Mouse (Mus musculus) yolk sac, embryonic 10.5 days (tissue): ENCODE data around the gene Babam2.

Source experiments
- DNase-seq: peaks from one replicate; pipeline ENCODE4 v3.0.0-alpha.2; 2017; ENCODE audit warnings: low spot score

Babam2 gene

DNA sequence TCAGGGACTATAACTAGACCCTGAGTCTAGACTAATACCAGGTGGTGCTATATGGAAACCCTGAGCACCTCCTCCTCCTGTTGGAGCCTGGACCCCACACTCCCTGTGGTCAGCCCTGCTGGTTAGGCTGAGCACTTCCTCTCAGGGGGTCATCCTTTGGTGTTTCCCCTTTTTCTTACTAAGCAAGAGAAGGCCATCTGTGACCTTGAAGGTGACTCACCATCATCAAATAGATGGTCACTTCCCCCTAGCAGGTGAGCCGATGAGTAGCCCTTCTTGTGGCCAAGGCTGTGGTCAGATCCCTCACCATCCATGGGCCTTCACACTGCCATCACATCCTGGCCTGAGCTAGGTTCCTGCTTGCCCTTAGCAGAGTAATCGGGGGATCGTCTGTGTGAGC is 379.7 kb downstream of the Babam2 start:
- no peak for DNase-seq

DNA sequence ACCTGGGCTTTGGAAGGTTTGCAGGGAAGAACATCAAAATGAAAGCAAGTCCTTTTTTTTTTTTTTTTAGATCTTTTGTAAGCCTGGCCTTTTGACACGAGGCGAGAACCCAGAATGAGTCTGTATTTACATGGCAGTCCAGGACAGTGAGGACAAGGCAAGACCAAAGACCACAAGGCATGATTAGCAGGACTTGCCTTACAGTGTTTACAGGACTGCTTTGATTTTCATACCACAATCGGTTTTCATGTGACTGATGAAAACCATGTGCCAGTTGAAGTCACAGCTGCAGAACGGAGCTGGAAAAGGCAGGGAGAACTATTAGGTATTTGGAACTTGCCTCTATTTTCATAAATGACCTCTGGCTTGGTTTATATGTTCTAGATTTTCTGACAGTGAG is 381.5 kb downstream of the Babam2 start:
- DNase-seq: no peak

GRCm38 (mm10) chr5:32080490-32081219 is 383.2 kb downstream of the Babam2 start:
- DNase-seq: no peak

- no peak for DNase-seq
Observed at GRCm38 (mm10) chr5:32084401-32084804, 386.9 kb downstream of the Babam2 start.

- no peak for DNase-seq
Observed at GRCm38 (mm10) chr5:32085566-32085965, 388.1 kb downstream of the Babam2 start.

DNA sequence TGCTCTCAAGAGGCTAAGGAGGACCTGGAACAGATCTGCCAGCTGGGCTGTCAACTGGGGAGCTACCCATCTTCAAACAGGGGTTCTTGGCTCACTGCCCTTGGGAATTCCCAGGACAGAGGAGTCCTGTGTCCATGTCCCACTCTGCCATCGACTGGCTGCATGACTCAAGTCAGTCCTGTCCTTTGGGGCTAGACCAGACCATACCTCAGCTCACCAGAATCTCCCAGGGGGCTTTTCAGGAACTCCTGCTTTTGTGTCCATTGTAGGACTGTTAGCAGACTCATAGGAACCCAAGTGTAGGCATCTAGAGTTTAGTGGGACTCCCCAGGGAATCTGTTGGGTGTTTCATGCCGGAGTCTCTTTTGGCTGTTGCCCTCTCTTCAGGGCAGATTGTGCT is 388.5 kb downstream of the Babam2 start:
- no peak for DNase-seq

GRCm38 (mm10) chr5:32086526-32087090 is 389.1 kb downstream of the Babam2 start:
- DNase-seq: no peak

- DNase-seq: no peak
Observed at GRCm38 (mm10) chr5:32089481-32089880, 392.0 kb downstream of the Babam2 start.

GRCm38 (mm10) chr5:32092281-32092680 is 394.8 kb downstream of the Babam2 start:
- DNase-seq: no peak

DNA sequence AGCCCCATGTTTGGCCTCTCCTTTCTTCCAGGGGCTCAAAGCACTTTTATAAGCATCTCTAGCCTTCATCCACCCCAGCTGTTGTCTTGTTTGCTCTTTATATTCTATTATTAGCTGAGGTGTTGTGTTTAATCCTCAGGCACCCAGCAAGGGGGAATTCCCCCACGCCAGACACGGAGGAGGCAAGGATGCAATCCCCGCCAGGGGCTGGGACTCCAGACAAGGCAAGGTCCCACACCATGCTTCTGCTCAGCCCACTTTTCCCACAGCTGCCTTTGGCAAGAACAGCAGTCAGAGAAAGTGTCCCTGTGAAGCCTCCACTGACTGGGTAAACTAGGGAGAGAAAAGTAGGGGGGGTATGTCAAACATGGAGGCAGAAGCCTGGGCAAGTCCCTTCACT is 401.2 kb downstream of the Babam2 start:
- no peak for DNase-seq

DNA sequence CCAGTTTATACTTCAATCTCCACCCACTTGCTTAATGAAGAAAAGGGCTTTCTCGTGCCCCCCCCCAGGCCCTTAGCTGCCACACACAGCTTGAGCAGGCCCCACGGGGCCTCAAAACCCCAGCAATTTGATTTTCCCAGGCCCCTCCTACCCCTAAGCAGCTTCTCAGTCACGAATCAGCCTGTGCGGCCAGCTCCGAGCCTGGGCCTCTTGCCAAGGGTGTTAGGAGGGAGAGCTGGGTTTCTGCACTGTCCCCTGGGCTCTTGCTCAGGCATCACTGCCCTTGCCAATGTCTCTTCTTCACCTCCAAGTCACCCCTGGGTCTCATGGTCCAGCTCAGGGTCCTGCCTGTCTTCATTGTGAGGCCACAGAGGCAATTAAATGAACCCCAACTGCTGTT is 405.0 kb downstream of the Babam2 start:
- no peak for DNase-seq

DNA sequence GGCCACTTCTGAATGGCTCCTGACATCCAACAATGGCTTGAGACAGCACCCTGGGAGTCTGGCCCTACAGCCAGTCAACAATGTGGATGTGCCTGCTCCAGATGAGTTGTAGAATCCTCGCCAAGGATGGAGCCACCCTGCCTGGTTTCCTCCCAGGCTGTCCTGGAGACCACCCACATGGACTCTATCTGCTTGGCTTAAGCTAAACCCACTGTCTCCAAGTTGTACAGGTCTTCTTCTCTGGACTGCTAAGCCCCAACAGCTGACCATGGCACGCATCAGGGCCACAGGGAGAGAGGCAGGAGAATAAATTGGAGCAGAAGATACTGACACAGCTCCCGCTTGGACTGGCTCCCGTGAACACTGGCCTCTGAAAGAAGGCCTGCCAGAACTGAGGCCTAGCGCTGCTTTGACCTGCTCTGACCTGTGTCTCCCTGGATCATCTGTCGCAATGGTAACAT is 405.5 kb downstream of the Babam2 start:
- no peak for DNase-seq

DNA sequence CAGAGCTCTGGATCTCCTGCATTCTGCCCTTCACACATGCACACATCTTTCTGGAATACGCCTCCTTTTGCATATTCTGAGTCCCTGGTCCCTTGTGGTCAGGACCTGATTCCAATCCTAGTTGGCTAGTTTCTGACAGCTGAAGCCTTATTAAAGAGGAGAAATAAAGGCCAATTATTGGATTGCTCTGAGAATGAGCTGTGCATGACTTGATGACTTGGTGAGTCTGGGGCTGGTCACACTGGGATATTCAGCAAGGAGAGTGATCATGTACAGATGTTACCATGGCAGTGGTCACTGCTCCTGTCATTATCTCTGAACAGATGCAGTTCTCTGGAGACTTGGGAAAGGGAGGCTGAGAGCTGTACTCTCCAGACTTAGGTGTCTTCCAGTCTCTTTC is 406.1 kb downstream of the Babam2 start:
- DNase-seq: no peak

- DNase-seq: no peak
Observed at GRCm38 (mm10) chr5:32104119-32104990, 406.9 kb downstream of the Babam2 start.

DNA sequence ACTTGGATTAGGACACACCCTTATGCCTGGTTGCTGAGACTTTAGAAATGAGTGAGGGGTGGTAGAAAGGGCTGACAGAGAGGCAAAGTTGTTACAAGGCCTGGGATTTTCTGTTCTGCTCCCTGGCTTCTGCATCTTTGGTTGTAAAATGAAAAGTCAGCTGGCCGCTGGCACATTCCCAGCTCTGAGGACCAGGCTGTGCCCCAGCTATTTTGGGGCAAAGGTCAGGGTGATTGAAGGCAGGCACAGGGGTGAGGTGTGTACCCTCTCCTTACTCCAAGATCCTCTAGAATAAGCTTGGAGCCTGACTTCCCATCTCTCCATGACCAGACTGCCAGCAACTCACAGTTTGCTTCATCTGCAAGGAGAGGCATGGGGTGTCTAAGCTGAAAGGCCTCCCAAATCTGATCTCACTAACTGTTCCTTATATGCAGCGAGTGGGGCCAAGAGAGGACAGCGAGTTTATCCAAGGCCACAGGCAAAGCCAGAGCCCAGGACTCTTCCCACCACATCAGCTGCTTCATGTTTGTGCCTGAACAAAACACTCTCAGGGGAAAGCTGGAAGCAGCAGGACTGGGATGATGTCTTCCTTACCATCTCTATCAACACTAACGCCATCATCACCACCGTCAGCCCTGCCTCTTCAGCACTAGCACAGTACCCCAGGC is 409.1 kb downstream of the Babam2 start:
- DNase-seq: no peak

GRCm38 (mm10) chr5:32110651-32111050 is 413.2 kb downstream of the Babam2 start:
- no peak for DNase-seq

DNA sequence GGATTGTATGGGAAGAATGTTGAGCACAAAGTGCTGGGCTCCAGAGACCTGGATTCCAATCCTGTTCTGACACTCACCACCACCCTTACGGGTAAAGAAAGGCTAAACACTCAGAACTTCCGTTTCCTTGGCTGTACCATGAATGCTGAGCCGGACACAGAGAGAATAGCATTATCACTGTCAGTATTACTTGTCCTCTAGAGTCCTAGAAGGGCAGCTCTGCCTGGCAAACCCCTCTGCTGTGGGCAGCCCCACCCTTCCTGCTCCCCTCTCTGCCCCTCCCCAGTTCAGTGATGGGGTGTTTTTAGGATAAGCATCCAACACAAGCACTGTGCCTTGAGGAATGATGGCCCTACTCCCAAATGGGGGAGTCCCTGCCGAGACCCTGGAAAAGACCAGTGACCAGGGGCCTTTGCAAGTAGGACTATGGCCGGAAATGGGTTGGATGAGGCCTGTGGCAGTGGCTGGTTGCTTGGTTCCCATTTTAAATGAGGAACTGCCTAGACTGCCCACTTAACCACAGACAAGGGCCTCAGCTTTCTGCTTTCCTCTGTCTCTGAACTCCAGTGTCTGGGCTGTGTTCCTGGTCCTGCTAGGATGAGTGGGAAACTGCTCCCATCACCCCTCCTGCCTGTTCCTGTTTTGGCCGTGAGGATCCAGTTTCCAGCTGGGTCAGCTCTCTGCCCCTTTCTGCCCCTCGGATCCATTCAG is 414.9 kb downstream of the Babam2 start:
- DNase-seq: no peak

DNA sequence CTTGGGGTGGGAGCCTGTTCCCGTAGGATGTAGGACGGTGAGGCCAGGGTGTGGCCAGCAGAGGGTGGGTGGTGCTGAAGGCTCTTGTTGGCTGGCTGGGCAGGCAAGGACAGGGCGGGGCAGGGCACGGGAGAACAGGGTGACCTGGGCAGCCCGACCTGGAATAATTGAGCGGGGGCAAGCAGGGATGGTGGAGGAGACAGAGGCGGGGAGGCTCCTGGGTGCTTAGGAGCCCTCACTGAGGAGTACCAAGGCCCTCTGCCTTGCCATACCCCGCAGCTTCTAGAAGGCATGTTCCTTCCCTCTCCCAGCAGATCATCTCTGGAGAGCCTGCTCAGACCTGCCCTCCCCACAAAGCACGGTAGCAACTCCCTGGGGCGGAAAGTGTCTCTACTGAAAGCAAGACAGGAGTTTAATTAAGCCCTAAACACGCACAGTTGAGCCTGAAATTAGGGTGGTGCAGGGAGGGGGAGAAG is 423.5 kb downstream of the Babam2 start:
- no peak for DNase-seq

GRCm38 (mm10) chr5:32121936-32122335 is 424.5 kb downstream of the Babam2 start:
- no peak for DNase-seq

- no peak for DNase-seq
Observed at GRCm38 (mm10) chr5:32122363-32122762, 424.9 kb downstream of the Babam2 start.

GRCm38 (mm10) chr5:32124957-32125356 is 427.5 kb downstream of the Babam2 start:
- DNase-seq: no peak

DNA sequence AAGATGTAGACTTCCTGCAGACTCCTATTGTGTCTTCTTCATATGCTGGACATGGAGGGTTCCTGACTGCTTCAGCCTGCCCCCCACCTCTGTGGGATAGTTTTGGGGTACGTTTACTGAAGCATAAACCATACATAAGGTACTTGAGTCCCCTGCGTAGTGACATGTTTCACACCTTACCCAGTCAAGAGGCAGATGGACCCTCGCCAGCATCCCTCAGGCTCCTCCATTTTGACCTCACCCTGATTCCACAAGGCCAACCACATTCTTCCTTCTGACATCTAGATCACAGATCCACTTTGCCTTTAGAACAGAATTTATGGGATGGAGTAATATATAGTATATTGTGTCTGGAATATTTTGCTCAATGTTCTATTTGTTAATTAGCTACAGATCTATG is 429.7 kb downstream of the Babam2 start:
- DNase-seq: no peak
